Mouse (Mus musculus) embryonic facial prominence, embryonic 13.5 days (tissue): ENCODE data around the gene Rab8b. TPM values are rescaled to one million over a fixed set of nuclear protein-coding genes. Genes with fewer than 3 reads are reported as not detected.
"Not testable (repeated sequence)": the region's sequence is repeated elsewhere in the genome, so short reads cannot be mapped to it uniquely, and the experiment has no call there.

Experiments used
- ATAC-seq: fragments of 200-750 bp; cut with Nextera tagmentation; 2 replicates; pipeline ENCODE4 v1.8.0; 2017; ENCODE audit warnings: low read depth; ENCODE audit not compliant: insufficient number of reproducible peaks, insufficient read depth, low FRiP score, low TSS enrichment
- H3K27ac ChIP-seq: fragments of 300-500 bp; sonication (generic); 2 replicates; pipeline ENCODE4 v1.5.1; 2015; ENCODE audit warnings: moderate library complexity, mild to moderate bottlenecking, inconsistent platforms
- H3K27me3 ChIP-seq: fragments of 300-500 bp; sonication (generic); 2 replicates; pipeline ENCODE4 v1.6.1; 2015; ENCODE audit warnings: mild to moderate bottlenecking, inconsistent platforms
- H3K36me3 ChIP-seq: fragments of 300-500 bp; sonication (generic); 2 replicates; pipeline ENCODE4 v1.6.1; 2015; ENCODE audit warnings: mild to moderate bottlenecking, inconsistent platforms
- H3K4me1 ChIP-seq: fragments of 300-500 bp; sonication (generic); 2 replicates; pipeline ENCODE4 v1.6.1; 2015; ENCODE audit warnings: inconsistent platforms
- H3K4me2 ChIP-seq: fragments of 300-500 bp; sonication (generic); 2 replicates; pipeline ENCODE4 v1.6.1; 2015; ENCODE audit warnings: moderate library complexity, mild to moderate bottlenecking, inconsistent platforms
- H3K4me3 ChIP-seq: fragments of 300-500 bp; sonication (generic); 2 replicates; pipeline ENCODE4 v1.5.1; 2015; ENCODE audit warnings: mild to moderate bottlenecking, inconsistent platforms
- H3K9ac ChIP-seq: fragments of 300-500 bp; sonication (generic); 2 replicates; pipeline ENCODE4 v1.6.1; 2015; ENCODE audit warnings: mild to moderate bottlenecking, inconsistent platforms
- H3K9me3 ChIP-seq: fragments of 300-500 bp; sonication (generic); 2 replicates; pipeline ENCODE4 v1.6.1; 2016; ENCODE audit warnings: inconsistent platforms
- WGBS: fragments of 180-500 bp; shearing (Covaris S2); methylation state at CpG from one replicate; pipeline ENCODE4 v1.1.7; 2015; ENCODE audit warnings: mixed read lengths; 5-methylcytosine and 5-hydroxymethylcytosine counted together
- polyA plus RNA-seq: library from polyadenylated mRNA; unstranded; fragments of >200 nt; fragmentation: Nextera tagmentation; extraction: Ambion mirVana; gene quantifications from 2 replicates; pipeline ENCODE4 v1.2.1, GENCODE M21; 2015

Gene Rab8b
- polyA plus RNA-seq, 1 experiment from 2014 or later = 20.6 TPM

GRCm38 (mm10) chr9:66884609-66885008 lies 34.9 kb downstream of the Rab8b start:
- no peaks in the 10 kb centered on the region for H3K36me3 ChIP-seq
- H3K9ac ChIP-seq = no peak overlapping the region
- ATAC-seq = no peak
- no peak overlapping the region for H3K27ac ChIP-seq
- H3K4me2 ChIP-seq = no peak overlapping the region
- no peaks in the 10 kb centered on the region for H3K27me3 ChIP-seq
- peaks cover 32% of the 10 kb centered on the region for H3K4me1 ChIP-seq
- WGBS = 91% methylated on average over 2 of the region's 2 CpGs
- no peaks in the 10 kb centered on the region for H3K9me3 ChIP-seq
- no peak overlapping the region for H3K4me3 ChIP-seq

DNA sequence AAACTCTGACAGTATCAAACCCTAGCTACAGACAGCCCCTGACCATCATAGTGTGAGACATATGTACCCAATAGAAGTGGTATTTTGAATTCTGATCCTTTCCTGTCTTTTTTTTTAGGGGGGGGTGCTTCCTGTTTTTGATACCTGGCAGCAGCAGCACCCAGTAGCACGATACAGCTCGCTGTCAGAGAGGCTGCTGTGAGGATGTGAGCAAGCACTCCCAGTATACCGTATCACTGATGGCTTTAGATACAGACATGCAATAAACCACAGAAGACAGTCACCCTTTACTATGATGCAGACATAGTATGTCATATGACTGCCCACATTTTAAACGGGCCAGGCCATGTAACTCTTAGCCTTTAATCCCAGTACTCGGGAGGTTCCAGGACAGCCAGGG lies 36.0 kb downstream of the Rab8b start:
- H3K27ac ChIP-seq = no peak overlapping the region
- H3K27me3 ChIP-seq = no peaks in the 10 kb centered on the region
- WGBS = 74% methylated on average over 5 of the region's 5 CpGs
- no peaks in the 10 kb centered on the region for H3K36me3 ChIP-seq
- H3K9ac ChIP-seq = no peak overlapping the region
- H3K4me3 ChIP-seq = no peak overlapping the region
- H3K4me2 ChIP-seq = no peak overlapping the region
- H3K9me3 ChIP-seq = no peaks in the 10 kb centered on the region
- no peak for ATAC-seq
- peaks cover 29% of the 10 kb centered on the region for H3K4me1 ChIP-seq

- ATAC-seq = no peak
- 0 out of 2 replicates have a peak, but pooled peaks cover 2% of the 10 kb centered on the region for H3K36me3 ChIP-seq
Observed at GRCm38 (mm10) chr9:66882406-66882821, 37.1 kb downstream of the Rab8b start.

GRCm38 (mm10) chr9:66881858-66882257 lies 37.6 kb downstream of the Rab8b start:
- no peaks in the 10 kb centered on the region for H3K9me3 ChIP-seq
- no peak overlapping the region for H3K4me2 ChIP-seq
- no peak overlapping the region for H3K27ac ChIP-seq
- H3K36me3 ChIP-seq = 0 out of 2 replicates have a peak, but pooled peaks cover 2% of the 10 kb centered on the region
- H3K4me1 ChIP-seq = peaks cover 21% of the 10 kb centered on the region
- 67% methylated on average over 3 of the region's 3 CpGs for WGBS
- no peaks in the 10 kb centered on the region for H3K27me3 ChIP-seq
- no peak overlapping the region for H3K4me3 ChIP-seq
- no peak overlapping the region for H3K9ac ChIP-seq
- no peak for ATAC-seq

More at GRCm38 (mm10) chr9:66882406-66882821, 37.1 kb downstream of the Rab8b start:
- Histone ChIP-seq H3K9ac (no peak overlapping the region), H3K4me1 (peaks cover 22% of the 10 kb centered on the region), H3K27me3 (no peaks in the 10 kb centered on the region), H3K9me3 (no peaks in the 10 kb centered on the region), H3K4me2 (no peak overlapping the region), H3K27ac (no peak overlapping the region), H3K4me3 (no peak overlapping the region)
- 35% methylated on average over 8 of the region's 8 CpGs for WGBS

GRCm38 (mm10) chr9:66880752-66881151 lies 38.7 kb downstream of the Rab8b start:
- no peaks in the 10 kb centered on the region for H3K27me3 ChIP-seq
- H3K4me3 ChIP-seq = no peak overlapping the region
- H3K36me3 ChIP-seq = 0 out of 2 replicates have a peak, but pooled peaks cover 2% of the 10 kb centered on the region
- no peaks in the 10 kb centered on the region for H3K9me3 ChIP-seq
- WGBS = 88% methylated on average over 2 of the region's 2 CpGs
- H3K9ac ChIP-seq = no peak overlapping the region
- H3K4me1 ChIP-seq = peaks cover 17% of the 10 kb centered on the region
- H3K27ac ChIP-seq = no peak overlapping the region
- H3K4me2 ChIP-seq = no peak overlapping the region
- no peak for ATAC-seq

DNA sequence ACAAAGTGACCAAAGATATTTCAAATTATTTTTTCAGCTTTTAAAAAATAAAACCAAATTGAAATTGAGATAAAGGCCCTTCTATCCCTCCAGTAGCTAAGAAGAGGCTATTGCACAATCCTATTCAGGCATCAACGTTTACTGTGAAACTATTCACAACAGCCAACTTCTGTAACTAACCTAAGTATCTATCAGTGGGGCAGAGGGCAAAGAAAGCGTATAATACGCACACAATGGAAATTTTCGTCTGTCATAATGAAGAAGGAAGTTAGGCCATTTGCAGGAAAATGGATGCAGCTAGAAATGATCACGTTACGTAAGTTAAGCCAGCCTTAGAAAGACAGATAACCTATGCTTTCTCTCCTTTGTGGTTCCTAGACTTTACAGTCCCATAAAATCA lies 40.0 kb downstream of the Rab8b start:
- Histone ChIP-seq H3K36me3 (0 out of 2 replicates have a peak, but pooled peaks cover 9% of the 10 kb centered on the region), H3K4me3 (no peak overlapping the region), H3K9ac (no peak overlapping the region), H3K4me2 (no peak overlapping the region), H3K27me3 (no peaks in the 10 kb centered on the region), H3K9me3 (peaks cover 7% of the 10 kb centered on the region; the same call in 1 of the 2 replicates), H3K4me1 (peaks cover 17% of the 10 kb centered on the region), H3K27ac (no peak overlapping the region)
- WGBS = 77% methylated on average over 6 of the region's 6 CpGs
- no peak for ATAC-seq

DNA sequence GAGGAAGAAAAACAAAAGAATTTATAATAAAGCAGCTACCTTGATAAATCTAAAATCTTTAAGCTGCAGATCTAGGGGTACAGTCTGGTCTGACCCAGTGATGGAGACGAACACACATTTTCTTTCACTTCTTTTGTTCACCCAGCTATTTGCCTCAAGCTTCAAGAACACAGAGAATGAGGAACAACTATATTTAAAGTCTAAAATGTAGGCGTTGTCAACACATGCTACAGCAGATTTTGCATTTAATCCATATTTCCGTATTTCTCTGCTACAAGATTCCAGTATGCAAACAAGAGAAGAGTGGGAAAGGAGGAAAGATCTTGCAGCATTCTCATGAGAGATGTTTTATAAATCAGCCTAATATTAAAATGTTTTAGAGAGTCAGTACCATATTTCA lies 40.6 kb downstream of the Rab8b start:
- WGBS = 90% methylated on average over 3 of the region's 3 CpGs
- H3K4me2 ChIP-seq = no peak overlapping the region

GRCm38 (mm10) chr9:66876577-66876976 lies 42.9 kb downstream of the Rab8b start:
- H3K9me3 ChIP-seq = peaks cover 7% of the 10 kb centered on the region; the same call in 1 of the 2 replicates
- H3K27me3 ChIP-seq = no peaks in the 10 kb centered on the region
- H3K4me2 ChIP-seq = no peak overlapping the region
- no peak for ATAC-seq
- H3K4me1 ChIP-seq = peaks cover 8% of the 10 kb centered on the region
- no peak overlapping the region for H3K9ac ChIP-seq
- H3K27ac ChIP-seq = no peak overlapping the region; the same call in 1 of the 2 replicates
- 0 out of 2 replicates have a peak, but pooled peaks cover 11% of the 10 kb centered on the region for H3K36me3 ChIP-seq
- 57% methylated on average over 5 of the region's 5 CpGs for WGBS
- H3K4me3 ChIP-seq = no peak overlapping the region

More for the DNA sequence above, 40.6 kb downstream of the Rab8b start:
- no peak overlapping the region for H3K9ac ChIP-seq
- H3K27me3 ChIP-seq = no peaks in the 10 kb centered on the region
- peaks cover 7% of the 10 kb centered on the region; the same call in 1 of the 2 replicates for H3K9me3 ChIP-seq
- H3K4me3 ChIP-seq = no peak overlapping the region
- peaks cover 17% of the 10 kb centered on the region for H3K4me1 ChIP-seq
- H3K36me3 ChIP-seq = 0 out of 2 replicates have a peak, but pooled peaks cover 11% of the 10 kb centered on the region
- ATAC-seq = no peak
- H3K27ac ChIP-seq = no peak overlapping the region

GRCm38 (mm10) chr9:66874297-66874696 lies 45.2 kb downstream of the Rab8b start:
- no peaks in the 10 kb centered on the region for H3K27me3 ChIP-seq
- H3K4me2 ChIP-seq = no peak overlapping the region
- 96% methylated on average over 5 of the region's 5 CpGs for WGBS
- H3K9ac ChIP-seq = no peak overlapping the region
- peaks cover 5% of the 10 kb centered on the region; the same call in 1 of the 2 replicates for H3K4me1 ChIP-seq
- H3K4me3 ChIP-seq = no peak overlapping the region
- 0 out of 2 replicates have a peak, but pooled peaks cover 11% of the 10 kb centered on the region for H3K36me3 ChIP-seq
- no peak overlapping the region for H3K27ac ChIP-seq
- H3K9me3 ChIP-seq = peaks cover 7% of the 10 kb centered on the region; the same call in 1 of the 2 replicates
- ATAC-seq = no peak

DNA sequence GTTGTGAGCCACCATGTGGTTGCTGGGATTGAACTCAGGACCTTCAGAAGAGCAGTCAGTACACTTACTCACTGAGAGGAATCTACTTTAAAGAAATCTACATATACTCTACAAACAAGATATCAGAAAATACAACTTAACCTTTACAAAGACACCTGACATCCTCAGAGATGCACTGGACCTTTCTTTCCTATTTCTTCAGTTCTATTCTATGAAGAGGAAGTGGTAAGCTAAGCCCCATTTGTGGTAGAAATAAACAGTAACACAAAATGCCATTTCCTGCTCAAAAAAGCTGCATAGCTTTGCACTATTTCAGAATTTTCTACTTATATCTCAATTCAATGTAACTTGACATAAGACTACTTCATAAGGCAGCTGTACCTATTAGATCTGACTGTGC lies 46.0 kb downstream of the Rab8b start:
- Histone ChIP-seq H3K4me3 (no peak overlapping the region), H3K4me1 (peaks cover 5% of the 10 kb centered on the region; the same call in 1 of the 2 replicates), H3K9me3 (peaks cover 7% of the 10 kb centered on the region; the same call in 1 of the 2 replicates), H3K9ac (no peak overlapping the region), H3K4me2 (no peak overlapping the region), H3K27ac (no peak overlapping the region), H3K27me3 (no peaks in the 10 kb centered on the region), H3K36me3 (0 out of 2 replicates have a peak, but pooled peaks cover 11% of the 10 kb centered on the region)
- ATAC-seq = no peak

DNA sequence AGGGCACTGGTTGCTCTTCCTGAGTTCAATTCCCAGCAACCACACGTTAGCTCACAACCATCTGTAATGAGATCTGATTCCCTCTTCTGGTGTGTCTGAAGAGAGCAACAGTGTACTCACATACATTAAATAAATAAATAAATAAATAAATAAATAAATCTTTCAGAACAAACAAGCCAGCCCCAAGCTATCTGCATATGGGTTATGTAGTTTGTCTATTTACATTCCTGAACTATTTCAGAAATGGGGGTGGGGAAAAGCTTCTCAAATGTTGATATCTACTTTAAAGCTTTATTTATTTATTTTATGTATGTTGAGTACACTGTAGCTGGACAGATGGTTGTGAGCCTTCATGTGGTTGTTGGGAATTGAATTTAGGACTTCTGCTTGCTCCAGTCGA lies 46.5 kb downstream of the Rab8b start:
- H3K4me1 ChIP-seq, H3K9ac ChIP-seq, H3K4me2 ChIP-seq, ATAC-seq, H3K27me3 ChIP-seq, H3K27ac ChIP-seq, H3K36me3 ChIP-seq, H3K4me3 ChIP-seq, H3K9me3 ChIP-seq: not testable (repeated sequence)
- WGBS = 76% methylated on average over 2 of the region's 2 CpGs

DNA sequence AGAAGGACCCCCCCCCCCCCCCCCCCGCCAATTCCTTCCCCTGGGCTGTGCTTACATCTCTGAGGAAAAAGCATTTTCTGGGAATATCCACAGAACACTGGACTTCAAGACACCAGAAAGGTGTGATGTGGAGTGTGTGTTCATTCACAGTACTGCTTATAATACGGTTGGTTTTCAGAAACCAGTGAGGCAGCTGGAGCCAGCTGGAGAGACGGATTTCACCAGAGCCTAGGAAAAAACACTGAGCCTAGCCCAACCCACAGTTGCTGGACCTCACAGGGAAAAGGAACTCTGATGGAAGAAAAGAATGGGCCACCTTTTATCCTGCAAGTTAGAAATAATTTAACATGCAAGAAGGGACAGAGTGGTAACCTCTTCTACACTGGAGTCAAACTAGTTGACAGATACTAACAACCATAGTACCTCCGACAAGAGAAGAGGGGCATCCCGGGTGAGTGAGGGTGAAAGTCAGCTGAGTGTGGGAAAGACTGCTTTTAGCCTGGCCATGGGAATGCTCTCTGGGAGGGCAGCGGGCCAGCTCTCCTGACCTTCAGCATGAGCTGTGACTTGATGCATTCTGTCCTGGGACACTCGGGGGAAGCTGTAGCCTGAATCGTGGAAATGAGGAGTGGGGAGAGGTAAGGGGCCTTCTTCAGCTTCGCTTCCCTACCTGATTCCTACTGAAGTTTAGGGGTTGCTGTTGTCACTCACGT lies 47.3 kb downstream of the Rab8b start:
- Histone ChIP-seq H3K27me3 (no peaks in the 10 kb centered on the region), H3K36me3 (0 out of 2 replicates have a peak, but pooled peaks cover 9% of the 10 kb centered on the region), H3K9me3 (peaks cover 7% of the 10 kb centered on the region; the same call in 1 of the 2 replicates), H3K9ac (no peak overlapping the region), H3K27ac (no peak overlapping the region), H3K4me1 (peaks cover 5% of the 10 kb centered on the region; the same call in 1 of the 2 replicates), H3K4me2 (no peak overlapping the region), H3K4me3 (no peak overlapping the region)
- 76% methylated on average over 10 of the region's 10 CpGs for WGBS
- no peak for ATAC-seq
